Mouse (Mus musculus) small intestine, adult 10 weeks (tissue): ENCODE data around the gene Slc6a20b. TPM values are rescaled to one million over a fixed set of nuclear protein-coding genes. Genes with fewer than 3 reads are reported as not detected.

Source experiments
- polyA plus RNA-seq: library from polyadenylated mRNA; stranded (reverse); fragments of 350-450 nt; fragmentation: Illumina TruSeq; extraction: RNeasy Lipid Tissue Mini Kit (QIAGEN cat#74804); gene quantifications from one replicate; pipeline ENCODE4 v1.2.3, GENCODE M21; 2014; ENCODE audit warnings: low replicate concordance

Gene Slc6a20b
- polyA plus RNA-seq, result 8.4 TPM

DNA sequence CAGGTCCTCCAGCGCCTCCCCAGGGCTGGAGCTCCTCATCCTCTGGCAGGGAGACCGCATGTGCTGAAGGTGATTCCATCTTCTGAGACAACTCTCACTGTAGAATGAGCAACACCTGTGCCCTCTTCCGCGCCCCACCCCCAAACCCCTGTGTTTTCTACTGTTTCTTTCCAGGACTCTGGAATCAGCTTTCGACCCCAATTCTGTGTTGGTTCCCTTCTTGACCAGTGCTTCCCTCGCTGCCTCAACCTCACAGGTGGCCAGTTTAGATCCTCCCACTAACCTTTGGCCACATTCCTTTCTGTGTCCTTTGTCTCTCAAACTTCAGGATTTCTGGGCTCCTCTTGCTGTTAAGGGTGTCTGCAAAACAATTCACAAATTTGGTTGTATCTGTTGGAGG lies at the start of gene Slc6a20b:
Gene Slc6a20b, minus strand, starts transcription at position 285 of the 400 bp plus-strand sequence.

DNA sequence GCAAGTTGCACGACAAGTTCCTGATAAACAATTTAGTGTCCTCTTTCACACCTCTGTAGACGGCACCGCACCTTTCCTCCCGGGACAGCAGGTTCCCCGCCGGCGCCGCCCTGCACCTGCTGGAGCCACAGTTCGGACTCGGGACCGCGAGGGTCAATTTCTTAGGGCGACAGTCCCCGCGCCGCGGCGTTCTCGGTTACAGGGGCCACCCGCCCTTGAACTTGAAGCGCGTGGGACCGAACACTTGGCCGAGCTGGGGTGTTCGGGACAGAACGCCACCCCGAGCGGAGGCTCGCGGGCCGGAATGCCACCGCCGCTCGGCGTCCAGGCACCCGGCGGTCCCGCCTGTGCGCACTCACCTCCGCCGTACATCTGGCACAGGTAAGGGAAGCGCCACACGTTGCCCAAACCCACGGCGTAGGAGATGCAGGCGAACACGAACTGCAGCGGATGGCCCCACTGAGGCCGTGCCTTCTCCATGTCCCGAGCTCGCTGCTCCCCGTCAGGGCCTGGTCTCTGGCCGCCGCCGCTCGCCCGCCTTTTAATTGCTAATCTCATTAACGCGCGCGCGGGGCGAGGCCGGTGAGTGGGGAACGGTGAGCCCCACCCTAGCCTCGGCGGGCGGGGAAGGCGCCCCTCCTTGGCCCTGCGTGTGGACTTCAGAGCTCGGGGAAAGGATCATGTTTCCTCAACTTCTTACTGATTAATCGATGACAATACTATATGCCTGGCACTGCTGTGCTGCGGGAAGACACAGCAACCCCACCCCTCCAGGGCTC lies 46.2 kb upstream of the Slc6a20b start, which contains the start of the genes Ccr9 and Slc6a20a:
Gene Ccr9, plus strand, starts transcription at position 113 of the 779 bp plus-strand sequence.
Gene Slc6a20a, minus strand, starts transcription at position 559 of the 779 bp plus-strand sequence.

Other genes starting within 250 kb of the Slc6a20b start
- 21.4 TPM for gene Limd1, start 153.9 kb downstream of the Slc6a20b start, polyA plus RNA-seq
- gene Sacm1l, start 102.8 kb downstream of the Slc6a20b start, polyA plus RNA-seq, result 284 TPM
- 6.0 TPM for gene Ccr9, start 45.9 kb upstream of the Slc6a20b start, polyA plus RNA-seq
- 916 TPM for gene Slc6a20a, start 46.3 kb upstream of the Slc6a20b start, polyA plus RNA-seq
- gene Lztfl1, start 85.1 kb upstream of the Slc6a20b start, polyA plus RNA-seq, result 63.7 TPM
- 9.3 TPM for gene Cxcr6, start 173.9 kb upstream of the Slc6a20b start, polyA plus RNA-seq
- gene Fyco1, start 219.3 kb upstream of the Slc6a20b start, polyA plus RNA-seq, result 9.6 TPM
- gene Xcr1, start 229.5 kb upstream of the Slc6a20b start, polyA plus RNA-seq, result 2.1 TPM